Mouse (Mus musculus) C2C12 (cell line): ENCODE measurements at regions not wholly inside any gene's neighbourhood (a gene's known extent, or its start where the extent isn't known, plus 50 kb on each side); places are given as distances from the start of the nearest gene placed in this dataset.

ENCODE experiments used
- CEBPB ChIP-seq: IDR thresholded peaks from one replicate; pipeline ENCODE4 v1.6.1; 2011; ENCODE audit warnings: low read depth, mild to moderate bottlenecking, control low read depth, moderate library complexity
- CTCF ChIP-seq: IDR thresholded peaks from one replicate; pipeline ENCODE4 v1.5.1; 2011; ENCODE audit not compliant: control insufficient read depth, insufficient read depth, insufficient read length
- MAX ChIP-seq: IDR thresholded peaks from one replicate; pipeline ENCODE4 v1.6.1; 2011; ENCODE audit warnings: mild to moderate bottlenecking, control low read depth

DNA sequence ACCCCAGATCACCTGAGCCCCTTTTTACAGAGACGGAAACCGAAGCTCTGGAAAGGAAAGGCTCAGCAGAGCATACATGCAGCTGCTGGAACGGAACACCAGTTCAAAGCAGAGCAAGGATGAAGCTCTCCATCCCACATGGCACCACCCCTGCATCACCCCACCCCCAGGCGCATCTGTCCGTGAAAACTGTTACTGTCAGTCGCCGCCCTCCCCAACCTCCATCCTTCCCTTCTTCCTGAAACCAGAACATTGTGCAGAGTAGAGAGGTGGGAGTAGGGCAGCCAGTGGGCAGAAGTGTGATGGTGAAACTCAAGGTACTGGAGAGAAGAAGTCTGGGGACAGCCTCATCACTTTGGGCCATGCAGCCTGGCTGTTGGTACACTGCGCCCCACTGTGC is 84.6 kb downstream of the Rplp1 start:
- TF ChIP-seq CTCF, result no peak
- no peak for TF ChIP-seq MAX
- no peak for TF ChIP-seq CEBPB
